Mouse (Mus musculus) thymus, adult 18-20 months (tissue): Measurements from ENCODE around the gene Inka2.

ENCODE experiments used
- DNase-seq, 2 experiments: peaks; one replicate each; pipeline ENCODE4 v3.0.0; 2022; ENCODE audit warnings: mixed read lengths in 2 of 2

Inka2 gene

DNA sequence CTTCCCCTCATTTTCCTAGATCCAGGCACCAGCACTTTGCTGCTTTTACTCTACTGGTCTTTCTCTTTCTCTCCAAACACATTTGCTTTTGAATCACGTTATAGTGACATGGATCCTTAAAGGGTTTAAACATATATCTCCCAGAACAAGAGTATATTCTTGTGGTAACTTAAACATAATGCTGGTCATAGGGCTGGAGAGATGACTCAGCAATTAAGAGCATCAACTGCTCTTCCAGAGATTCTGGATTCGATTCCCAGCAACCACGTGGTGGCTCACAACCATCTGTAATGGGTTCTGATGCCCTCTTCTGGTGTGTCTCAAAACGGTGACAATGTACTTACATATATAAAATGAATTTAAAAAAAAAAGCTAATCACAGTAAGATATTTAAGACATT, 28.0 kb downstream of the Inka2 start:
- DNase-seq: no peak

DNA sequence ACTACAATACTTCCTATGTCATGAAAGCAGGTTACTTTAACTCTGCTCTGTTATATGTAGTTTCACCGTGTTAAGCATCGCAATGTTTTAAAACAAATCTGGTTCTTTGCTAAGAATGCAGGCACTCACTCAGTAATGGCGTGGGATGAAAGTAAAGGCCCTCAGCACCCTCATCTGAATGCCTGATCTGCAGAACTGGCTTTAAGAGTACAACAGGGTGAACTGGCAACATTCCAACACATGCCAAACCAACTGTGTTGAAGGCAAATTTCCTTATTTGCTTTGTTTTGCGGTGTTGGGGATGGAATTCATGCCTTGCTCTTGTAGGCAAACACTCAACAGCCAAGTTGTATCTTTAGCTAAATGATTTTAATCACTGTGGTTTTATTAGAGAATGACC, 29.1 kb downstream of the Inka2 start:
- DNase-seq: no peak

DNA sequence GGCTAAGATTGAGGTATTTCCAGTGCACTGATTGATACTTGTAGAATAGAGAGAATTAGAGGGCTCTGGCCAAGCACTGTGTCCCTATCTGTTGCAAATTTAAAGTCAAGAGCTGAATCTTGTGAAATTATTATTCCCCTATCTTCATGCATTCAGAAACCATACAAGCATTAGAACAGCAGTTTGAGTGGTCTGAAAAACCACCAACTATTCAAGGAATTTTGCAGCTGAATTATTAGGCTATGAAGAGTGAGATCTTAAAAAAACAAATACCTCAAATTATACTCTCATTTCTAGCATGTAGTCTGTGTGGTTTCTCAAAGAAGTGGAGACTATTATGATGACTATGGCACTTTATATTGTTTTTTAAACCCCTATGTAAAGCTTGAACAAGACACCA, 30.9 kb downstream of the Inka2 start:
- DNase-seq: no peak

DNA sequence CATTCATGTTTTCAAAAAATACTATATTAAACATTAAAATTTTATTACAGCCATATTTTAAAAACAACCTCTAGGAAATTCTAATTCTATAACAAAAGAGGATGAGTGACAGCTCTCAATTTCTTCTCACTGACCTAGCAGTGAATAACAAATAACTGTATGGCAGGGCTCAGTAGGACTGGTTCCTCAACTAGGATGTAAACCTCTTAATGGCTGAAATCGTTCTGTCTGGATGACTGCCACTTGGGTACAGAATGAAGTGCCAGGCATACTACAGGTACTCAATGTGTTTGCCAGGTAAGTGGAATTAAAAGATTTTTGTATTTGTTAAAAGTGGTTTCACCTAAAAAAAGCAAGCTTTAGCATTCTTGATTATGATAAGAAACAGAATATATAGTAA, 31.7 kb downstream of the Inka2 start:
- DNase-seq: no peak

DNA sequence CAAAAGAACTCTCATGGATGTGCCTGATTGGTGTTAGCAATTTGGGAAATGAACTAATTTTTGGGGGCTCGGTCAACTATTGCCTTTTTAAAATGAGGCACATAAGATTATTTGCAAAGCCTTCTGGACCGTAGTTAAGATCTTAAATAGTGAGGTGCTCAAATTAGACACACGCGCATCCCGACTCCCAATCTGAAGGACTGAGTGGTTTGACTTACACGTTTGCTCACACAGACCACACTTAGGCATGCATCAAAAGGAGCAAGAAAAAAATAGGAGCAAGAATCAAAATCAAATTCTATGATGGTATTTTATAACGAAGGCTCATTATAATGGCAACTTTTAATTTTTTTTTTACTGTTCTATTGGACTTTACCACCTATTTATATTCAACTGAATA, 32.7 kb downstream of the Inka2 start:
- DNase-seq: no peak

DNA sequence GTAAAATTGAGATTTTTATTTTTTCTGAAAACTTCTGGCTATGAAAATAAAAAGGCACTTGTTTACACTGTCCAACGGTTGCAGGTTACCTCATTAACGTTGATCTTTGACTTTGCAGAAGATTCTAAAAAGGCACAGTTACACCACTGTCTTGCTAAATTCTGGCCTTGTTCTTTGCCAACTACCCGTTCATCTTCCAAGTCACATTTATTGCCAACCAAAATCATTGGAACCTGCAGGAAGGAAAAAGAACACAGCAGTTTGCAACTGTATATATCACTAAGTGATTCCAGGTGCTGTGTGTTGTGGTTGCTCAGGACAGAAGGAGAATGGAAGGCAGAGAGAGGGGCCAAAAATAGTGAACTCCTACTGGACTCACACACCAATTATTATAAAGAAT, 33.3 kb downstream of the Inka2 start:
- no peak for DNase-seq

DNA sequence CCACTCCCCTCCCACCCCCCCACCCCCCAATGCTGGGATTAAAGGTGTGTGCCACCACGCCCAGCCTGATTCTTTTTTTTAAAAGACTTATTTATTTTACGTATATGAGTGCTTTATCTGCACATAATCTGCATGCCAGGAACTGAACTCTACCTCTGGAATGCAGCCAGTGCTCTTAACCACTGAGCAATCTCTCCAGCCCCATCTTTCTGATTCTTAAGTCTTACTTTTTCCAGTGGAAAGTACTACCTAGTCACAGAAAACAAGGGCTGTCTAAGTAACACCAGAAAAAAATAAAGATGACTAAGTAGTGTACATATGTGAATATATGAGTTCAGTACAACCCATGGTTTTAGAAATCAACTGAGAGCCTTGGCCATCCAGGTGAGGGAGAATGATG, 42.1 kb downstream of the Inka2 start:
- DNase-seq: no peak

DNA sequence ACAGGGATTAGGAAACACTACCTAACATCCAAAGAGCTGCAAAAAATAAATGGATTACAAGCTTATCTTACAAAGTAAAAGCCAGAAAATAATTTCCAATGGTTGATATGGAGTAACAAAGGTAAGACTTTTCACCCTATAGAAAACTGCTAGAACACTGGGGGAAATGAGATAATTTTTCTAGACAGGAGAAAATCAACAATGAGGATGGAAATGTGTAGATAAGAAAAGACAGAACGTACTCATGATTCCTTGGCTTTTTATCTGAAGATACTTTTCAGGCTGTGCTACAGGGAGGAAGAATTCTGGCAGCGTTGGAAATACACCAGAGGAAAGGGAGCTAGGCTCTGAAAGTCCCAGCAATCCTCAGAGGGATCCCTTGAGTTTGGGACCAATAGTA, 46.4 kb downstream of the Inka2 start:
- no peak for DNase-seq

DNA sequence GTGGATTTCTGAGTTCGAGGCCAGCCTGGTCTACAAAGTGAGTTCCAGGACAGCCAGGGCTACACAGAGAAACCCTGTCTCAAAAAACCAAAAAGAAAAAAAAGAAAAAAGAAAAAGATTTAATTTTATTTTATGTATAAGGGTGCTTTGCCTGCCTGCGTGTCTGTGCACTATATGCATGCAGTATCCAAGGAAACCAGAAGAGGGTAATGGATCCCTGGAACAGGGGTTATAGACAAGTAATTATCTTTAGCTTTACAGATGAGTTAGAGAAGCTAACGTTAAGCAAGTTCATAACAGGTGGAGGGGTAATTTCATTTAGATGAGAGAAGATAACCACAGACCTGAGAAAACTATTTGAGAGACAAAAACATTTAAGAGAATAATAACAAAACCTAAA, 49.8 kb downstream of the Inka2 start:
- DNase-seq: no peak

DNA sequence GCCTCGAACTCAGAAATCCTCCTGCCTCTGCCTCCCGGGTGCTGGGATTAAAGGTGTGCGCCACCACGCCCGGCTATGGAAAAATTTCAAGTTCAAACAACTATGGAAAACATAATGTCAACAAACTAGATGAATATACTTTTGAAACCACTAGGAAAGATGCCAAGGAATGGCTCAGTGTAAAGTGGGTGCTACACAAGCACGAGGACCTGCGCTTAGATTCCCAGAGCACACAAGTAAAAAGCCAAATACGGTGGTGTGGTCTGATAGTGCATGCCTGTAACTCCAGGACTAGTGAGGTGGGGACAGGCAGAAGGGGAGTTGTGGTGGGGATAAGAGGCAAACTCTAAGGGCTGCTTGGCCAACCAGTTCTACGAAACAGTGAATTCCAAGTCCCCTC, 50.7 kb downstream of the Inka2 start:
- no peak for DNase-seq

DNA sequence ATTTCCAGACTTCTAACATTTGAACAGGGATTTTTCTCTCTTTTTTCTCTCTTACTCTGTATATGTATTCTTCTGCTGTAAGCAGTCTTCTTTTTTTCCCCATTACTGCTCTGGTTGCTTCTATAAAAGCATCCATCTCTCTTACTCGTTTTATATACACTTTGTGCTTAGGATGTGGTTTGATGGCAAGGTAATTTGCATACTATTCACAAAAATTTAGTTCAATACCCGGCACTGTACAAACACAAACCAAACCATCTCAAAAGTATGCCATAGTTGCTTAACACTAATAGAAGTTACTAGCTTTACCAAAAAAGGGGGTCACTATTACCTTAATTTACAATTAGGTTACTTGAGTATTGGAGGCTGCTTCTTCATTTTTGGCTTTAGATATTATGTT, 52.1 kb downstream of the Inka2 start:
- no peak for DNase-seq

DNA sequence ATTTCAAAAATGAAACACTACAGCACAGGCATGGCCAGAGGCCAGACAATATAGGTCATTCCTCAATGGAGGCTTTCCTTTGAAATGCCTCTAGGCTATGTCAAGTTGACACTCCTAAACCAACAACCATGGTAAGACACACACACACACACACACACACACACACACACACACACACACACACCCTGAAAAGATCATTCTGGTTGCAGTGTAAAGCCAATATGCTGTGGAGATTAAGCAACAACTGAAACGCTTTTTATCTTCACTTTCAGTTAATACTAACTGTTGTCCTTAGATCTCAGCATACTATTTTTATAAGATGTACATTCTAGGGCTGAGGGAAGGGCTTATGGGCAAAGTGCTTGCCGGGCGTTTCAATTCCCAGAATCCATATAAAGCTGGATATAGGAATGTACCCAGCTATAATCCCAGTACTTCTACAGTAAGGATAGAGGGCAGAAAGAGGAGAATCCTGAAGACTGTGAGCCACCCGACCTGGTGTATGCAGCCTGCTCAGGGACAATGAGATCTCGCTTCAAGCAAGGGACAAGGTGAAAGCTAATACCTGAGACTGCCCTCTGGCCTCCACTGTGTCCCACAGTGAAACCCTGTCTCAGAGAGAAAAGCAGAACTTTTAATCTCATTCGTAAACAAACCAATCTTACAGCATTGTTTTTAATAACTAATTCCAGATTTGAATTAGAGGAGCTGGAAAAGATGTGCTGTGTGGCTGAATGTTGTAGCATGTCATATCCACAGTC, 53.1 kb downstream of the Inka2 start:
- no peak for DNase-seq

DNA sequence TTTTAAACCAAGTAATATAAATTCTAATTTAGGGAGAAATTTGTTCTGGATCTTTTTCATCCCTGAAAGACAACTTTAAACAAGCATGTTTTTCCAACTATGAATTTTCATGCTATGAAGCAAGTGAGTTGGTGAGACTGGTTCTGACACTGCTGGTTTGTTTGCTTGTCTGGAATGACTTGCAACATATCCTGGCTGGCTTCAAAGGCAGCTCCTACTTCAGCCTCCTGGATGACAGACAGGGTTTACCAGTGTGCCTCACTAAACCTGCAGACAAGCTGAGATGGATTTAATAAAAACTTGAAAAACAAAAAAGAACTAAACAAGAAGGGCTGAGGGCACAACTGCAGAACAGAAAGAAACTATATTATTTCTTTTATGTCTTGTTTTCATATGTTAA, 53.7 kb downstream of the Inka2 start:
- no peak for DNase-seq

DNA sequence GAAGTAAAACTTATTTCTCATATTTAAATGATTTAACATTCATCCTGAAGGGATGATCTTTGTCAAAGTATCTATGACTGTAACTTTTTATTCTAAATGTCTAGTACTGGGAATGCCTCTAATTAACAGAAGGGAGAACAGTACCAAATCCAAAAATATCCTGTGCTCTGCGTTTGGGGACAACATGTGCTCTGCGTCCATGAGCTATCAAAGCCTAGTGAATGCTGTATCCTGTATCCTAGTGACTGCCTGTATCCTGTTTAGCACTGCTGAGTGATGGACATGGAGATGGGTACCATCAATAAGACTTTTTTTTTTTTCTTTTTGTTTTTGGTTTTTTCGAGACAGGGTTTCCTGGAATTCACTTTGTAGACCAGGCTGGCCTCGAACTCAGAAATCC, 54.3 kb downstream of the Inka2 start:
- no peak for DNase-seq

DNA sequence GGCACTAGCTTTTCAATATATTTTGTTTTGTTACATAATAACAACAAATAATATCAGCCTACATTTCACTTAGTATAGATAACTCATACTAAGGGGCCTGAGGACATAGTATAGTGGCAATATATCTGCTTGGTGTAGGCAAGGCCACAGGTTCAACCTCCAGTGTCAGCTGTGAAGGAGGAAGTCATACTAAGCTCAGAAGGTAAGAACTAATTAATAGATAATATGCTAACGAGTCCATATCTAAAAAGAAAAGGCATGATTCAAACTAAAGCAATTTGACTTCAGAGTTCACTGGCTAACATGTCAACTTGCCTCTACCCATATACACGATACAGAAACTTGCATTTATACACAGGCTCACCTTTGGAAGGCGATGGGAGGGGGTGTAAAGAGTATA, 55.7 kb downstream of the Inka2 start:
- no peak for DNase-seq

DNA sequence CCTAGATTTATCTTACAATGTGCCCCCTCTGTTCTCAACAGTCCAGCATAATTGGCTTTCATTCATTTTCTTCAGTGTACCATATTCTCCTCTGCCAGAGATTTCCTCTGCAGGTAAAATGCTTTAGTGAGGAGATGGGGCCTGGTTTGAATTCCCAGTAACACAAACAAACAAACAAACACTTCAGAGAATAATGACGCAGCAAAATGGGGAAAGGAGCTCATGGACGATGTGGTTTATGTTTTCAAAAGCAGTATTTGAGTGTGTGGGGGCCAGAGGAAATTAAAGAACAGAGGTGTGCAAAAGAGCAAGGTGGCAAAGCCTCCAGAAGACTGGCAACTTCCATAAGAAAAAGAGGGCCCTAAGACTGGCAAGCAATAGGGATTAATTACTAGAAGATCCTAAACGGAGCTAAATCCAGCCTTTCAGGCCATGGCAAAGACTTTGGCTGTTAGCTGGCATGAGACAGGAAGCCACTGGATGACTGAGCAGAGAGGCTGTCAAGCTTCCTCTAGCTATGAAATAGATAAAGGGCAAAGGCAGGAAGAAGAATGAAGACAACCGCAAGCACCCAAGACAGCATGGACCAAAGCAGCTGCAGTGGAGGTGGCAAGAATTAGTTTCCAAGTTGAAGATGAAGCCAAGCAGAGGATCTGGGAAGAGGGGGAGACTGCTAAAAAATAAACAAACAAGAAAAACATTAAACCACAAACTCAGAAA, 58.9 kb downstream of the Inka2 start:
- peak; percentile 6 to 46 for DNase-seq

DNA sequence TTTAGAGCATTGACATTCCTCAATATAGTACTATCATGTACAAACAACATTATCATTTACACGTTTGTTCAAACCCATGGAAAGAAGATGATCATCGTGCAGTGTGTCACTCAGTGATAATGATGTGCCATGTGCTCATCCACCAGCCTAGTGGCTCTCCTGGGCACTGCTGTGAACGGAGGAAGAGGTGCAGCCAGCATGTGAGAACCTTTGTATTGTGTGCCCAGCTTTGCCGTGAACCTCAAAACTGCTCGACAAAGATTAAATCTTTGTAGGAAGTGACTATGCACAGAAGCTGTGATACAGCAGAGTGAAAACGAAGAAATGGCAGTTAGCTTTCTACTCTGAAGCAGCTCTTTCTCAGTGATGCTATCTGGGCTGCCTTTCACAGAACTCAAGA, 64.1 kb downstream of the Inka2 start:
- peak; percentile 10 to 22 for DNase-seq

DNA sequence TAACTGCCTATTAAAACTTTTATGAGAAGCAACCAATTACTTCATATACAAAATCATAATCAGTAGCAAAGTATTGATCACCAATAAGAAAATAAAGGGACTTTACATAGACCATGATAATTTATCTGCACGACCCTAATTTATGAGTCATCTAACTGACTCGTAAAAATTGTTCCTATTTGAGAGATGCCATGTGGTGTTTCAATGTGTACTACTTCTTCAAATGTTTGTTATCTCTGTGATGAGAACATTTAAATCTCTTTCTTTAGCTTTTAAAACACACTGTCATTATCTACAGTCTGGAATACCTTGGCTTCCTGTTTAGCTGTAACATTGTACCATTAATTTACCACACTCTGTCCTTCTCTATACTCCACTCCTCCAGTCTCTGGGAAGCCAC, 65.0 kb downstream of the Inka2 start:
- DNase-seq: no peak
